Mouse (Mus musculus) stomach, embryonic 16.5 days (tissue): ENCODE measurements around the gene Cdk11b. TPM values are rescaled to one million over a fixed set of nuclear protein-coding genes. Genes with fewer than 3 reads are reported as not detected.

Experiments used
- ATAC-seq: fragments of 200-750 bp; cut with Nextera tagmentation; 2 replicates; pipeline ENCODE4 v1.8.0; 2017; ENCODE audit warnings: moderate number of reproducible peaks, moderate TSS enrichment; ENCODE audit not compliant: insufficient read depth, low FRiP score
- H3K27ac ChIP-seq: fragments of 300-500 bp; sonication (generic); 2 replicates; pipeline ENCODE4 v1.5.1; 2014; ENCODE audit warnings: low read length
- H3K27me3 ChIP-seq: fragments of 300-500 bp; sonication (generic); 2 replicates; pipeline ENCODE4 v1.6.1; 2014; ENCODE audit warnings: low read length, control low read depth, mixed read lengths; ENCODE audit not compliant: control insufficient read depth, insufficient read depth
- H3K36me3 ChIP-seq: fragments of 300-500 bp; sonication (generic); 2 replicates; pipeline ENCODE4 v1.6.1; 2014; ENCODE audit warnings: low read length; ENCODE audit not compliant: control insufficient read depth, insufficient read depth
- H3K4me1 ChIP-seq: fragments of 300-500 bp; sonication (generic); 2 replicates; pipeline ENCODE4 v1.6.1; 2014; ENCODE audit warnings: low read length, control low read depth, mixed read lengths; ENCODE audit not compliant: control insufficient read depth, insufficient read depth
- H3K4me2 ChIP-seq: fragments of 300-500 bp; sonication (generic); 2 replicates; pipeline ENCODE4 v1.6.1; 2014; ENCODE audit warnings: low read depth, low read length, mixed read lengths
- H3K4me3 ChIP-seq: fragments of 300-500 bp; sonication (generic); replicated peaks from 2 replicates; pipeline ENCODE4 v1.5.1; 2014; ENCODE audit warnings: mild to moderate bottlenecking, low read length
- H3K9ac ChIP-seq: fragments of 300-500 bp; sonication (generic); 2 replicates; pipeline ENCODE4 v1.6.1; 2014; ENCODE audit warnings: low read length
- H3K9me3 ChIP-seq: fragments of 300-500 bp; sonication (generic); replicated peaks from 2 replicates; pipeline ENCODE4 v1.6.1; 2016; ENCODE audit warnings: low read length, control low read depth; ENCODE audit not compliant: control insufficient read depth
- WGBS: fragments of 180-500 bp; shearing (Covaris S2); extraction: QIAGEN DNeasy Blood & Tissue Kit; methylation state at CpG from one replicate; pipeline ENCODE4 v1.1.7; 2014; 5-methylcytosine and 5-hydroxymethylcytosine counted together
- polyA plus RNA-seq: library from polyadenylated mRNA; unstranded; fragments of >200 nt; fragmentation: Nextera tagmentation; extraction: Ambion mirVana; gene quantifications from 2 replicates; pipeline ENCODE4 v1.2.1, GENCODE M21; 2015

Cdk11b gene
- polyA plus RNA-seq: 50.8 and 55.7 TPM in 2 replicates

- H3K4me1 ChIP-seq: 0 out of 2 replicates have a peak, but pooled peaks cover 3% of the 10 kb centered on the region
- peak; percentile 100 for ATAC-seq
- peak within 1 kb of the TSS; percentile 92 for H3K4me3 ChIP-seq
- H3K9ac ChIP-seq: peak within 1 kb of the TSS; percentile 88
- peak within 1 kb of the TSS; percentile 89 for H3K4me2 ChIP-seq
- peaks cover 13% of the 10 kb centered on the region; the same call in 1 of the 2 replicates for H3K36me3 ChIP-seq
- no peaks in the 10 kb centered on the region for H3K9me3 ChIP-seq
- no peaks in the 10 kb centered on the region for H3K27me3 ChIP-seq
- under 1% methylated on average over 84 of the region's 84 CpGs for WGBS
- H3K27ac ChIP-seq: peak within 1 kb of the TSS; percentile 94
Measured at GRCm38 (mm10) chr4:155624338-155625291, at the start of gene Cdk11b. Cdk11b (plus strand) TSS chr4:155624854.

GRCm38 (mm10) chr4:155574931-155575330 is 49.7 kb upstream of the Cdk11b start:
- H3K27me3 ChIP-seq: no peaks in the 10 kb centered on the region
- no peak overlapping the region for H3K27ac ChIP-seq
- WGBS: 80% methylated on average over 11 of the region's 11 CpGs

GRCm38 (mm10) chr4:155575521-155575920 is 49.1 kb upstream of the Cdk11b start:
- H3K4me2 ChIP-seq: no peak overlapping the region
- H3K27me3 ChIP-seq: no peaks in the 10 kb centered on the region
- no peak overlapping the region for H3K9ac ChIP-seq
- ATAC-seq: no peak
- no peaks in the 10 kb centered on the region for H3K9me3 ChIP-seq
- no peak overlapping the region for H3K4me3 ChIP-seq
- 89% methylated on average over 8 of the region's 8 CpGs for WGBS
- H3K36me3 ChIP-seq: no peaks in the 10 kb centered on the region
- H3K4me1 ChIP-seq: no peaks in the 10 kb centered on the region
- H3K27ac ChIP-seq: no peak overlapping the region

More at GRCm38 (mm10) chr4:155574931-155575330, 49.7 kb upstream of the Cdk11b start:
- H3K36me3 ChIP-seq: no peaks in the 10 kb centered on the region
- no peak overlapping the region for H3K4me3 ChIP-seq
- no peak overlapping the region for H3K9ac ChIP-seq
- no peaks in the 10 kb centered on the region for H3K4me1 ChIP-seq
- ATAC-seq: no peak
- H3K9me3 ChIP-seq: no peaks in the 10 kb centered on the region
- no peak overlapping the region for H3K4me2 ChIP-seq

GRCm38 (mm10) chr4:155577132-155577531 is 47.5 kb upstream of the Cdk11b start:
- no peaks in the 10 kb centered on the region for H3K36me3 ChIP-seq
- WGBS: 89% methylated on average over 9 of the region's 9 CpGs
- no peak for ATAC-seq

GRCm38 (mm10) chr4:155577741-155578140 is 46.9 kb upstream of the Cdk11b start:
- Histone ChIP-seq H3K36me3 (no peaks in the 10 kb centered on the region), H3K27ac (no peak overlapping the region), H3K4me1 (no peaks in the 10 kb centered on the region), H3K9me3 (no peaks in the 10 kb centered on the region), H3K4me3 (no peak overlapping the region), H3K9ac (no peak overlapping the region), H3K4me2 (no peak overlapping the region), H3K27me3 (no peaks in the 10 kb centered on the region)
- WGBS: 72% methylated on average over 5 of the region's 5 CpGs
- ATAC-seq: no peak

More at GRCm38 (mm10) chr4:155577132-155577531, 47.5 kb upstream of the Cdk11b start:
- Histone ChIP-seq H3K4me1 (no peaks in the 10 kb centered on the region), H3K27ac (no peak overlapping the region), H3K9me3 (no peaks in the 10 kb centered on the region), H3K27me3 (no peaks in the 10 kb centered on the region), H3K9ac (no peak overlapping the region), H3K4me3 (no peak overlapping the region), H3K4me2 (no peak overlapping the region)

- H3K4me1 ChIP-seq: no peaks in the 10 kb centered on the region
- no peak overlapping the region; the same call in 1 of the 2 replicates for H3K9ac ChIP-seq
- no peaks in the 10 kb centered on the region for H3K36me3 ChIP-seq
- no peak overlapping the region for H3K4me3 ChIP-seq
- no peaks in the 10 kb centered on the region for H3K27me3 ChIP-seq
- H3K27ac ChIP-seq: no peak overlapping the region
- 80% methylated on average over 7 of the region's 7 CpGs for WGBS
- ATAC-seq: no peak
- H3K9me3 ChIP-seq: no peaks in the 10 kb centered on the region
- H3K4me2 ChIP-seq: no peak overlapping the region
Measured at GRCm38 (mm10) chr4:155578336-155579125, 46.1 kb upstream of the Cdk11b start.

GRCm38 (mm10) chr4:155580420-155580819 is 44.2 kb upstream of the Cdk11b start:
- no peak overlapping the region for H3K4me2 ChIP-seq
- no peaks in the 10 kb centered on the region for H3K27me3 ChIP-seq
- 49% methylated on average over 1 of the region's 1 CpGs for WGBS
- H3K36me3 ChIP-seq: peaks cover 16% of the 10 kb centered on the region; the same call in 1 of the 2 replicates
- ATAC-seq: no peak
- no peak overlapping the region for H3K27ac ChIP-seq
- no peaks in the 10 kb centered on the region for H3K4me1 ChIP-seq
- no peaks in the 10 kb centered on the region for H3K9me3 ChIP-seq
- H3K9ac ChIP-seq: no peak overlapping the region
- no peak overlapping the region for H3K4me3 ChIP-seq

GRCm38 (mm10) chr4:155582279-155582905 is 42.3 kb upstream of the Cdk11b start:
- Histone ChIP-seq H3K4me2 (no peak overlapping the region), H3K36me3 (peaks cover 19% of the 10 kb centered on the region; the same call in 1 of the 2 replicates), H3K4me3 (no peak overlapping the region), H3K9ac (no peak overlapping the region), H3K4me1 (no peaks in the 10 kb centered on the region), H3K9me3 (no peaks in the 10 kb centered on the region), H3K27me3 (no peaks in the 10 kb centered on the region), H3K27ac (peak overlapping the region; percentile 34; the same call in 1 of the 2 replicates)
- WGBS: 77% methylated on average over 6 of the region's 6 CpGs
- ATAC-seq: peak; percentile 80
